Mouse (Mus musculus) brain, embryonic 14.5 days (tissue): ENCODE measurements around the gene Reln. TPM values are rescaled to one million over a fixed set of nuclear protein-coding genes. Genes with fewer than 3 reads are reported as not detected.

ENCODE experiments used
- DNase-seq: peaks from one replicate; pipeline ENCODE4 v3.0.0-alpha.2; 2011; ENCODE audit warnings: low read depth
- CTCF ChIP-seq: fragments of 200-500 bp; IDR thresholded peaks from 2 replicates; pipeline ENCODE4 v1.5.1; 2012; ENCODE audit warnings: inconsistent platforms, mild to moderate bottlenecking, moderate library complexity, borderline replicate concordance; ENCODE audit not compliant: insufficient read depth, insufficient read length; ENCODE audit errors: extremely low read depth
- POLR2A ChIP-seq: fragments of 200-500 bp; IDR thresholded peaks from 2 replicates; pipeline ENCODE4 v1.6.1; 2012; ENCODE audit warnings: mild to moderate bottlenecking, inconsistent platforms, borderline replicate concordance; ENCODE audit not compliant: poor library complexity, insufficient read depth, insufficient read length, severe bottlenecking; ENCODE audit errors: extremely low read depth
- polyA plus RNA-seq: library from polyadenylated mRNA; depleted of rRNA; stranded (reverse); fragments of >200 nt; gene quantifications from 2 replicates; pipeline ENCODE4 v1.2.3, GENCODE M21; 2012

Reln gene
- polyA plus RNA-seq, 1 experiment = 127 TPM

DNA sequence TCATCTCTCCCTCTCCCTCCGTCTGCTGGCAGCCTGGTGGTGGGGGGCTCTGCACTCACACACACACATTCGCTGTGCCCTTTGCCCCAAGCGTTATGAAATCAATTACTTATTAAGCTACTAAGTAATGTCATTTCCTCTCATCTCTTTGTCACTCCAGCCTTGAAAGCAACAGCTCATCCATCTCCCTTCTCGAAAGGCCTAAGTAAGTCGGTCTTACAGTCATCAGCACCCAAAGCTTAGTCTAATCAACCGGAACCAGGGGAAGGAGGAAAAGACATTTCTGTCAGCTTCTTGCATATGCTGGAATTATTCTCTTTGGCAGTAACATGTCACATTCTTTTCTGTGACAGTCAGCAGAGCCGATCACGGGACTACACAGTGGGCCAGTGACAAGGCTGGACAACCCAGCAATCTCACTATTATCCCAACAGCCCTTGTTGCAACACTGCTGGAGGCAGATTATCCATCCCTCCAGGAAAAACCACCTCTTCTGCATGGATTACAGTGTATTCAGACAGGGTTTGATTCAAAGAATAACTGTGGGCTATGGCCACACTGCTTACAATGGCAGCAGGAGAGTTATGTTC, 149.1 kb downstream of the Reln start:
- TF ChIP-seq CTCF = no peak
- no peak for TF ChIP-seq POLR2A

DNA sequence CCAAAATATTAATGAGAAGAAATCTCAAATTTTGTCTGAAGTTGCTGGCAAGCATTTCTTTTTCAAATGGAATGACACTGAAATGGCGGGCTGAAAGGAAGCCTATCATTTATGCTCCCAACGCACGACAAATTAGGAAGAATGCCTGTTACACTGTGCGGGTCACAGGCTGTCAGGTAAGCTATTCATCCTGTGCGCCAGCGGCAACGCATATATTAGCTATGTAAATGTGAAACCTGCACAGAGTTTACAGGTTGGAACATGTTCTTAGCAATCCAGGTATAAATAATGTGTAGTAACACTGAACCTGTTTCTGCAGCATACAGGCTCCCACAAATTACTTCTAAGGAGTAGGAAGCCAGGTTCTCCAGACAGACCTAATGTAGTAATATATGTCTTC, 152.7 kb downstream of the Reln start:
- DNase-seq = peak; percentile 46
- no peak for TF ChIP-seq CTCF
- TF ChIP-seq POLR2A = no peak

More for the DNA sequence above, 149.1 kb downstream of the Reln start:
- peak; percentile 65 for DNase-seq

DNA sequence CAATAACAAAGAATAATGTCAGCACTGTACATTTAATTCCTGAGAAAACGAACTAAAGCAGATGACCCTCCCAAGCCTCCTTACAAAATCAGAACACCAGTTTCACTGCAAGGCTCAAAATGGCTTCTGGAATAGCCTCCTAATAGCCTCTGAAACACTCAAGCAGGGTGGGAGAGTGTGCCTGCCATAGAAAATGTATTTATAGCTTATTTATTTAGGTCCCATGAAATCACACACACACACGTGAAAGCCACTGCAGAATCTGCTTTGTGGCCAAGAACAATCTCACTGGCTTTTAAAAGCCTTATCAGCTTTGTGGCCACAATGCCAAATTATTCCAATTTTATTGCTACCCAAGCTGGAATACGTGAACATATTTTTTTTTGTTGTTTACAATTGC, 154.2 kb downstream of the Reln start:
- TF ChIP-seq POLR2A (no peak), CTCF (no peak)
- DNase-seq = peak; percentile 37

DNA sequence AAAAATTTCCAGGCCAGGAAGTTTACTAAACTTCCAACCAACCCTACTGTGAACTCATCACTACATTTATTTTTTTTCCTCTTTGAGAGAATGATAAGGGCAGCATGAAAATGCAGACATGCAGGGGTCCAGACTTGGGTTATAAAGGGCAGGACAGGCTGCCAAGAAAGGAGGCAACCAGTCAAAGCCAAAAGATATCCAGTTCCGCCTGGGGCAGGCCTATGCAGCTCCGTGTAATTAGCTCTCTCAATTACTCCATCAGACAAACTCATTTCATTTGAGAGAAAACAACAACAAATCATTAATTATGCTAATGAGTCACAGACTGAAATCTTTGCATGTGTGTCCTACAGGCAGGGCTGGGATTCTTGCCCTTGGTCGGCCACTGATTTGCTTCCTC, 156.9 kb downstream of the Reln start:
- DNase-seq = no peak
- TF ChIP-seq POLR2A = no peak
- TF ChIP-seq CTCF = no peak

DNA sequence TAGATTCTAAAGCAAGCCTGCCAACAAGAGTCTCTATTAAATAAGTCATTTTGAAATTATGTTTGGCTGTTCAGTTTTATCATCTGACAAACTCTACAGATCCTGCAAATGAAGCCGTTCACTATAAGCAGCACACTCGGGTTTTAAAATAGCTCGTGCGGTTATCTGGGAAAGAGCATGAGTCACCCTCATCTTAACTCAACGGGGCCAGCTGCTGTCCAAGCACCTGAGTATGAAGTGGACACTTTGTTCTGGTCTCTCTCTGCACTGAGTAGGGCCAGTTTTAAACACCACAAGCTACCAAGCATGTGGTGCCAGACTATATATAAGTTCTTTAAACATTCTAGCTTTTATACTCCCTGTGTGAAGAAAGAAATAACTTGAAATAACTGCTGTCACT, 168.0 kb downstream of the Reln start:
- no peak for DNase-seq
- TF ChIP-seq POLR2A (no peak), CTCF (no peak)

DNA sequence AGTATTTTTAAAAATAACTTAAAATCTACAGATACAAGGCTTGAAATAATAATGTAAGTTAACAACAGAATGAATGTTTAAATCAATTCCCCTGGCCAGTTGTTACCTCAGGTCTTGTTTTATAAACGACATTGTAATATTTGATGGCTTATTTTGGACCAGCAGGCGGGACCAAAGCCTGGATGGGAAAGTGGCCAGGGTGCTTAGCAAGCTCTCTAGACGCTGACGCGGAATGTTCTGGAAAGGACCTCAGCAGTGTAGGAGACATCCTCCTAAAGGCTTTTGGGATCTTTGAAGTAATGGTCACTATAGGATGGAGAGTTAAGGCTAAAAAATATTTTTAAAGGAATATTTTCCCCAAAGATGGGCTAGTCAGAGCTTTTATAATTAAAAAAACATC, 173.2 kb downstream of the Reln start:
- no peak for TF ChIP-seq CTCF
- DNase-seq = no peak

DNA sequence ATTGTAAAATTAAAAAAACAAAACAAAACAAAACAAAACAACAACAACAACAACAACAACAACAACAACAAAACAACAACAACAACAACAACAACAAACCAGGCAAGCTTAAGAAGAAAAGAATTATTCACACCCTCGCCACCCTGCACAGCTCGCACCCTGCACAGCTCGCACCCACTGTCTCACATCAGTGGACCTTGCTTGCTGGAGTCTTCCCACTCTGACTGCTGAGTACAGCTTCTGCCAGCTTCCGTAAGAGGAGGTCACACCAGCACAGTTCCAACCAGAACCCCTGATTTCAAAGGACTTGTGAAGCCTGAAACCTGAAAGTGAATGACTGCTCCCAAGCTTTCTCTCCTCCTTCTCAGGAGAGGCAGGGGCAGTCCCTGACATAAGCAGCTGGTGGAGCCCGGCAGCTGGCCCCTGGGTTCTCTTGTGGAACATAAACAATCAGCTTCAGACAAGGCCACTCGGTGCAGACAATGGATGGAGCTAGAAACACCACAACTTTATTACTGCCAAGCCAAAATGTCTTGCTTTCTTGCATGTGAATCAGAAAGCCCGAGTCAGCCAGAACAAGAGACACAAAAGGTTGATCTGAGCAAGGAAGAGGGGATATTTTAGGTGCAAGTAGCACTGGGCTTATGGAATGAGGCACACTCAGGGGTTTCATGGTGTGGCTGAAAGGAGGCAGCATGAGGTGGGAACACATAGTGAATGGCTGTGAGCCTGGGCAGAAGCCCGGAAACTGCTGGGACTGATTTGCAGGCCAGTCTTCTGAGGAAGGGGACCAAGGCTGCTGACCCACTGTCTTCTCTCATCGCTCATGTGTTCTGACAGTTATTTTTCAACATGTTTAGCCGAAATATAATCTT, 180.2 kb downstream of the Reln start:
- TF ChIP-seq CTCF (no peak), POLR2A (no peak)
- DNase-seq = peak; percentile 62

DNA sequence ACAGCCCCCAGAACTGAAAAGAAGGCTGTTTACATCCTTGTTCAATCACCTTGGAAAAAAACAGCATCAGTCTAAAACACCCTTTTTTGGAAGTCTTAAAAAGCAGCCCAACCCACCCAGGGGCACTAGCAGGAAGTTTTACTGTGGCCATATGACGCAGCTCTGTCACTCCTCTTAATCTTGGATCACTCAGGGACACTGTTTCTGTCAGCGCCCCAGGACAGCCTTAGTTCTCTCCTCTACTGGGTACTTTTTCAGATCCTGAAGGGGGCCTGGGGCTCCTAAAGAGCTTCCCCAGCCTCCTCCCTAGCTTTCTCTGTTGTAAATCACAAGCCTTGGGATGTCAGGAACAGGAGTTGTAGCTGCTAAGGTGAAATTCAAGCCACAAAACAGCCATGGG, 183.6 kb downstream of the Reln start:
- no peak for DNase-seq
- TF ChIP-seq CTCF (no peak), POLR2A (no peak)

DNA sequence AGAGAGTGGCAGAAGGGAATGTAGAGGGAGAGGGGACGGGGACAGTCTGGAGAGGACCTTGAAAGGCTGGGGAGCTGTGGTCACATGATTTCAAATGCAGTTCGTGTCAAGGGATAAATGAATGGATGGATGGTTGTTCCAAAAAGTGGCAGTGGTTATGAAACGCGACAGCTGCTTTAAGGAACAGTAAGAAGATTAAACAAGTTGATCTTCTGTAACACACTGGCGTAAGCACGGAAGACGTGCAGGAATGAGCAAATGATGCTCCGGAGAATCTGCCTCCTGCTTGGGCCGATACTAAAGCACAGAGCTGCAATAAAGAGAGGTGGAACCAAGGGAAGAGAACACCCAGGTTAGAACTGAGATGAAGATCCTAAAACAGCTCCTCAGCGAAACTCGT, 185.7 kb downstream of the Reln start:
- TF ChIP-seq CTCF (no peak), POLR2A (no peak)

DNA sequence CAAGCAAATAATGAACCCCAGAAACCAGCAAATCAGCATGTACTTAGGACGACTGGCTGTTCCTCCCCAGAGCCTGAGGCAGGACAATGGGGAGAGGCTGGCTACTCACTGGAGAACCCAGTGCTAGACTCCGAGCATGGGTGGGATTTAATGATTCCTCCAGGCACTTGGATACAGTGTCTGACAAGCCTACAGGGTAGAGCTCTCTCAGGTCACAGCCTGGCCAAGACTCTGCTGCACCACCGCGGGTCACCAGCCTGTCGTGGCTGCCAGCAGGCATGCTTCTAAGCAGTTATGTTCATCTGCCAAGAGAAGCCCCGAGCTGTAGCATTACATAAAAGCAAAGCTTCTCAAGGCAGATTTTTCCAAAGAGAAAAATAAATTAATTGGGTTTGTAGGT, 190.9 kb downstream of the Reln start:
- DNase-seq = peak; percentile 77
- no peak for TF ChIP-seq CTCF
- TF ChIP-seq POLR2A = no peak

More for the DNA sequence above, 185.7 kb downstream of the Reln start:
- no peak for DNase-seq

DNA sequence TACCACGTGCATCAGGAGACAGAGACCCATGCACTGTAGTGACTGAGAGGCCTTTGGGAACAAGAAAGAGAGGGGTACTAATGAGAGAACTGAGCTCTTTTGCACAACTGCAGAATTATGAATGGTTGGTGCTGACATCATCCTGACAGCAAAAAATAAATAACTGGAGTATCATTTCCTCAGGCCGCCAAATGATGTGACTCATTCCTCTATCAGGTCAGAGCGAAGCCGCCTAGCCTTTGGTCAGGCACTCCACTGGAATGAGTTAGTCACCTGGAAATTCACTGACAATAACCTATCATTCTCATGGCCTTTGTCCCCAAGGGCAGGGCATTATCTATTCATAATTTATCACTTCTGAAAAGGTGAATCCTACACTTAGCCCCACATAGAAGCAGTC, 202.7 kb downstream of the Reln start:
- DNase-seq = no peak
- TF ChIP-seq CTCF (no peak), POLR2A (no peak)

DNA sequence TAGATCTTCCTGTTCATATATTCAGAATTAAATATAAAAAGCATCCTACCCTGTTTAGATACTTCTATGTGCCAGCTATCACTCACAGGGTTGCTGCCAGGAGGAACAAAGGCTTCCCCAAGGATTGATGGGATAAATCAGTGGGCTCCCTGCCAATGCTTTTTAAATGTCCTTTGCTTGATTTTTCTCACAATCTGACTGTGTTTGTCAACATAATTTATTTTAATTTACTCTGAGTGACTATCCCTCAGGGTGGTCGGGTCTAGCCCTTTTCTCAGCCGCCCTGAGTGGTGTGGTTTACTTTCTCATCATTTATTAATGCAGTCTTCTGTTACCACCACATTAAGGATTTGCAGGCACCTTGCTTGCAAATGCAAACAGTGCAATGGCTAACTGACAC, 205.5 kb downstream of the Reln start:
- peak; percentile 67 for DNase-seq

DNA sequence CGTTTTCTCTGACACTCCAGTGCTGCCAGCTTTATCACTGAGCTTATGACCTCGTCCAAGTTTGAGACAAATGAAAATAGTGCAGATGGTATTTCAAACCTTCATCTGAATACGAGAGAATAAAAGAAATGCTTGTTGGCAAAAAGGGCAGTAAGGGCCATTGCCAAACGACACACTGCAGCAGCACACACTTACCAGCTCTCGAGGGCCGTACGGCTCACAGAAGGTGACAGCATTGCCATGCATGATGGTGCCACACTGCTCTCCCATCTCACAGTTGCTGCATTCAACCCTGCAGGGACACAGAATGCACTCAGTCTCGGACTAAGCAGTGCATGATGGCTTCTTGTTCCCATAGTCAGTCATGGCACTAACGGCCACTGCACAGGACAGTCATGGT, 210.1 kb downstream of the Reln start:
- TF ChIP-seq POLR2A = no peak
- DNase-seq = peak; percentile 26

More for the DNA sequence above, 205.5 kb downstream of the Reln start:
- TF ChIP-seq CTCF (no peak), POLR2A (no peak)

DNA sequence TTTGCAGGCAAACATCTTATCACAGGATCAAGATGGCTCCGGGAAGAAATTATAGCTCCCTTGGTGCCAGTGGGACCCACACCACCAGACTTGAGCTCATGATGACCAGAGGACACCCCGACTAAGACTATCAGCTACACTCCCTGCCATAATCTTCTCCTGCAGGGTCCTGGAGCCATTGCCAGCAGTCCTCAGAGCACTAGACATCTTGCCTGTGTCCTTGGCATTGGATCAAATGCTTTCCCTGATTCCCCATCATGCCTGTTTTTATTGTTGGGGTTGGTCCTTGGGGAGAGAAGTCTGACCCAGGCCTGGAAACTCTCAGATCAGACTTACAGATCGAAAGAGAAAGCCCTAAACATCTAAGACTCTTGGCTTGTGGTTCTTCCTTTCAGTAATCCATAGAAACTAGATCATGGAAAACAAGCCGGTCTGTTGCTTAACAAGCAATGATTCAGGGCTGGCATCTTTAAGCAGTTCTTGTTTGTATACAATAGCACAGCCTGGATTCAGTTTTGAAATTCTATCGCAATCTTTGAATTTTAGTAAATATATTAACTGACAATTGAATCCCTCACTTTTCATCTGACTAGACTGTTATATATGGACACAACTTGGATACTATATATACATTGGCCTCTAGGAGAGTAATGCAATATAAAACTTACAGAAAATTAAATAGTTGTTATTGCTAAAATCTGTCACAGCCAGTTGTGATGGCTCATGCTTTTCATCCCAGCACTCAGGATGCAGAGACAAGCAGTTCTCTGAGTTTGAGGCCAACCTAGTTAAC, 212.6 kb downstream of the Reln start:
- no peak for TF ChIP-seq CTCF
- DNase-seq = peak; percentile 41

DNA sequence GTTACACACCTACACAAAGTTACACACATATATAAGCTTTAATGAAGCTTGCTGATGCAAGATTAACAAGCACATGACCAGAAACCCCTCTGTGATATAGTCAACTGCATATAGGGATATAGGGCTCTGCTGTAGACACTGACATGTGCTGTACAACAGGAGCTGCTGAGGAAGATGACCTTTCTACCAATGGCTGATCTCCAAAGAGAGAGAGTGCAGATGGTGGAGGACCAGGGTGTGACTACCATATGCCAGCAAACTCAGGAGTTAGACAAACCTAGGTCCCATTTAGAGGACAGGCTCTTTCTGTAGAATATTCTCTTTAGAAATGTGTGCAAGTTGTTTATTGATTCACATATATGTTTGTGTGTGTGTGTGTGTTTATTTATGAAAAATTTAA, 216.9 kb downstream of the Reln start:
- DNase-seq = no peak
- TF ChIP-seq POLR2A (no peak), CTCF (no peak)
